Mouse (Mus musculus): ENCODE measurements around the gene Rbm38.

Rbm38 gene

GRCm38 (mm10) chr2:173020430-173020829 lies at the start of gene Rbm38:
Rbm38 (plus strand) TSS chr2:173020498.
- peak; percentile 17 for DNase-seq

GRCm38 (mm10) chr2:172971865-172972264 lies 48.4 kb upstream of the Rbm38 start:
- no peak for DNase-seq

- no peak for DNase-seq
These were observed 46.3 kb upstream of the Rbm38 start for GRCm38 (mm10) chr2:172973806-172974565.

- no peak for DNase-seq
These were observed 45.6 kb upstream of the Rbm38 start for GRCm38 (mm10) chr2:172974701-172975100.

GRCm38 (mm10) chr2:172975159-172975558 lies 45.1 kb upstream of the Rbm38 start:
- no peak for DNase-seq

- DNase-seq: no peak
These were observed 43.5 kb upstream of the Rbm38 start for GRCm38 (mm10) chr2:172976661-172977238.

- no peak for DNase-seq
These were observed 42.7 kb upstream of the Rbm38 start, which contains the start of gene Spo11 for GRCm38 (mm10) chr2:172977409-172978130. Spo11 (plus strand) TSS chr2:172977700.

- DNase-seq: no peak
These were observed 42.1 kb upstream of the Rbm38 start for GRCm38 (mm10) chr2:172978131-172978633.

- DNase-seq: no peak
These were observed 40.5 kb upstream of the Rbm38 start for GRCm38 (mm10) chr2:172979666-172980345.

- no peak for DNase-seq
These were observed 37.3 kb upstream of the Rbm38 start for GRCm38 (mm10) chr2:172982776-172983561.

- DNase-seq: no peak
These were observed 30.1 kb upstream of the Rbm38 start for GRCm38 (mm10) chr2:172990161-172990560.

- peak; percentile 28 for DNase-seq
These were observed 24.1 kb upstream of the Rbm38 start for GRCm38 (mm10) chr2:172996207-172996606.

GRCm38 (mm10) chr2:172997748-172998147 lies 22.6 kb upstream of the Rbm38 start:
- DNase-seq: no peak

- no peak for DNase-seq
These were observed 21.8 kb upstream of the Rbm38 start for GRCm38 (mm10) chr2:172998478-172998877.

GRCm38 (mm10) chr2:172999630-173000284 lies 20.5 kb upstream of the Rbm38 start, which contains the start of gene Rae1:
Rae1 (plus strand) TSS chr2:173000117.
- DNase-seq: peak; percentile 98

- DNase-seq: no peak
These were observed 20.0 kb upstream of the Rbm38 start for GRCm38 (mm10) chr2:173000285-173000652.

- no peak for DNase-seq
These were observed 19.4 kb upstream of the Rbm38 start for GRCm38 (mm10) chr2:173000921-173001320.

GRCm38 (mm10) chr2:173003737-173004136 lies 16.6 kb upstream of the Rbm38 start:
- DNase-seq: no peak

- DNase-seq: no peak
These were observed 10.0 kb upstream of the Rbm38 start for GRCm38 (mm10) chr2:173010220-173010717.

- DNase-seq: no peak
These were observed 8.9 kb upstream of the Rbm38 start for GRCm38 (mm10) chr2:173011440-173011839.

- DNase-seq: no peak
These were observed 5.5 kb upstream of the Rbm38 start for GRCm38 (mm10) chr2:173014741-173015287.

Data from cerebellum, adult 8-10 months (tissue).